Mouse (Mus musculus) embryonic fibroblast, embryonic 13.5 days (primary cell): ENCODE results near the gene Napa. TPM values are rescaled to one million over a fixed set of nuclear protein-coding genes. Genes with fewer than 3 reads are reported as not detected.

ENCODE experiments used
- H3K27ac ChIP-seq: 2 replicates; pipeline ENCODE4 v1.5.1; 2012; ENCODE audit warnings: low read length, control low read depth, inconsistent platforms; ENCODE audit not compliant: insufficient read depth
- H3K4me1 ChIP-seq: 2 replicates; pipeline ENCODE4 v1.6.1; 2011; ENCODE audit warnings: low read length; ENCODE audit not compliant: control insufficient read depth, insufficient read depth
- H3K4me3 ChIP-seq: 2 replicates; pipeline ENCODE4 v1.5.1; 2011; ENCODE audit warnings: mild to moderate bottlenecking, control low read depth, low read length; ENCODE audit not compliant: insufficient read depth
- CTCF ChIP-seq: IDR thresholded peaks from 2 replicates; pipeline ENCODE4 v1.5.1; 2011; ENCODE audit warnings: mild to moderate bottlenecking, control low read depth, low read length, moderate library complexity, borderline replicate concordance; ENCODE audit not compliant: insufficient read depth
- POLR2A ChIP-seq: IDR thresholded peaks from 2 replicates; pipeline ENCODE4 v1.6.1; 2011; ENCODE audit warnings: low read depth, mild to moderate bottlenecking, control low read depth, low read length, moderate library complexity
- polyA plus RNA-seq: library from polyadenylated mRNA; stranded (reverse); fragments of >200 nt; gene quantifications from 2 replicates; pipeline ENCODE4 v1.2.4, GENCODE M21; 2011; ENCODE audit warnings: low read depth; ENCODE audit not compliant: missing spikeins, insufficient read length

The Napa gene
- polyA plus RNA-seq, result 150 and 185 TPM in 2 replicates

DNA sequence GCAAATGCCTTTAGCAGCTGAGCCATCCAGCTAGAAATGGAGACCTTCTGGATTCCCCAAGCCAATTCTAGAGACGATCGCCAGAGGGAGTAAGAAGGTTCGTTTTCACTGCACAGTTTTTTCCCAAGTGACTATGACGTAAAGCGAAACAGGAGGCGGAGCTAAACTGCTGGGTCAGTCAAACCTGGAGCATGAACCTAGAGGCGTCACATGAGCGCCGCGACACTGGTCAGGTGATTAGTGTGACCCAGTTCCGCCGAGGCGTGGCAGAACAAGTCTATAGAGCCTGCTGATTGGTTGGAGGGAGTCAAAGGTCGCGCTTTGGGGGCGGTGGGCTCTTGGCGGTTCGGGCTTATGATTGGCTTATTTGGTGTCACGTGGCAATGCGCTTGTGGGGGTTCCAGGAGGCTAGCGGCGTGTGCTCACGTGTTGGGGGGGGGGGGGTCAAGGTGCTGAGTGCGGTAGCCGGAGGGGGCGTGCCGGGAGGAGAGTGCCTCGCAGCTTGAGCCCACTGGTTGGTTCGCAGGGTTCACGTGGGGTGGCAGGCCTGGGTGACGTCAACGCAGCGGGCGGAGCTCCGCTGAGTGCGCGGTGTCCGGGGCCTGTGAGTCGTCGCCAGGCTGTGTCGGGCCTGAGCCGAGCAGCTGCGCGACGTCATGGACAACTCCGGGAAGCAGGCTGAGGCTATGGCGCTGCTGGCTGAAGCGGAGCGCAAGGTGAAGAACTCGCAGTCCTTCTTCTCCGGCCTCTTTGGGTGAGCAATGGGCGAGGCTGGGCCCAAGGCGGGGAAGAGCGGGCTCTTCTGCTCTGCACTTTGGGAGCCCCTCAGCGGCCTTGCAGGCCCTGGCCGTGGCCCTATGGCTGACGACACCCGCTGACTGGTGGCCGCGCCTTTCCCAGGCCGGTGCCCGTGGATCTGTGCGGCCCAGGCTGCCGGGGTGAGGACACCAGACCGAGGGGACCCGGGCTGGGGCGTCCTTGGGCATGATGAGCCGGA, at the start of gene Napa:
Gene Napa, plus strand, starts transcription at position 438 of the 997 bp plus-strand sequence.
- Histone ChIP-seq H3K4me1 (peaks cover 6% of the 10 kb centered on the region), H3K4me3 (peak within 1 kb of the TSS; percentile 97), H3K27ac (peak within 1 kb of the TSS; percentile 45)
- TF ChIP-seq CTCF (no peak), POLR2A (peak; percentile 100)

DNA sequence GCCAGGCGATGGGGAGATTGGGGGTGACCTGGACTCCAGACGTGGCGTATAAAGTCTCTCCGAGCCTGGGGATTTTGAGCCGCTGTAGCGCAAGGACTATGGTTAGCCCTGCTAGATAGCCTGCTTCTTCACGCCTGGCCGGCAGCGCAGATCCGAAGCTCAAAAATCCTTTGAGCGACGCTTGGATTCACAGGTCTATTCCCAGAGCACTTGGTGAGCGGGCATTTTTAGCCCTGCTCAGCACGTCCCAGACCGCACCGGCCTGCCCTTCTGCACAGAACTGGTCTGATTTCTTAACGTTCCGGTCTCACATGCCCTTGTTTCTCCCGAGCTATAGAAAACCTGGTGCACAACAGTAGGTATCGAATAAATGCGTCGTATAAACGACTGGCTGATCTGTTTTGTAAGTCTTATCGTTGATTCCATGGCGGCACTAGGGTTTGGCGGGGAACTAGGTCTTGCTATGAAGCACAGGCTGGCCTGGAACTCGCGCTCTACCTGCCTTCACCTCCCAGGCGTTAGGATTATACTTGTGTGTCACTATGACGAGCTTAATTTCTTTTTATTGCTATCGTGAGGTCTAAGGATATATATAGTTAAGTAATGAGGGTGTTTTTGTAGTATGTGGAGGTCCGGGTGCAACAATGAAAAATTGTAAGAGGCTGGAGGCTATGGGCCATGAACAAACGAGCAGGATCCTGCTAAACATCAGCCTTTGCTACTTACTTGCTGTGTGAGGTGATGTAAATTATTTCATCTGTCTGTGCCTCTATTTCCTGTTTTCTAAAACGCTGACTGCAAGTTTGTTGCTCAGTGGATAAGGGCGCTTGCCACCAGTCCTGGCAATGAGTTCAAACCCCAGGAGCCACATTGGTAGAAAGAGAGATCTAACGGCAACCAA, 49.3 kb upstream of the Napa start:
- Histone ChIP-seq H3K4me3 (peak overlapping the region; percentile 76), H3K4me1 (peaks cover 12% of the 10 kb centered on the region), H3K27ac (peak overlapping the region; percentile 48)
- TF ChIP-seq POLR2A, result no peak
- no peak for TF ChIP-seq CTCF

DNA sequence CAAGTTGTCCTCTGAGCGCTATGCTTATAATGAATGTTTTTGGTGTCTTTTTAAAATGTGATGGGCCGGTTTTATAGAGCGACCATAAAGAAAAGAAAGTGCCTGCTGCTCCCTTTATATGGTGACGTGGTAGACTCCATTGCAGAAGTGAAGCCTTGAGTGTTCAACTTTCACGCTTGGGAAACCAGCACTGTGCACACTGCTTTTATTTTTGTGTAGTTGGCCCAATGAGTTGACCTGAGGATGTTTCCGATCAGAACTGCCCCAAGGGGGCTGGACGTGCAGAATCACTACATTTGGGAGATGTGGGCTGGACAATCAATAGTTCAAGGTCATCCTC, 48.7 kb upstream of the Napa start:
- Histone ChIP-seq H3K4me3 (peak overlapping the region; percentile 76), H3K27ac (no peak overlapping the region), H3K4me1 (peaks cover 12% of the 10 kb centered on the region)
- TF ChIP-seq POLR2A (no peak), CTCF (no peak)

DNA sequence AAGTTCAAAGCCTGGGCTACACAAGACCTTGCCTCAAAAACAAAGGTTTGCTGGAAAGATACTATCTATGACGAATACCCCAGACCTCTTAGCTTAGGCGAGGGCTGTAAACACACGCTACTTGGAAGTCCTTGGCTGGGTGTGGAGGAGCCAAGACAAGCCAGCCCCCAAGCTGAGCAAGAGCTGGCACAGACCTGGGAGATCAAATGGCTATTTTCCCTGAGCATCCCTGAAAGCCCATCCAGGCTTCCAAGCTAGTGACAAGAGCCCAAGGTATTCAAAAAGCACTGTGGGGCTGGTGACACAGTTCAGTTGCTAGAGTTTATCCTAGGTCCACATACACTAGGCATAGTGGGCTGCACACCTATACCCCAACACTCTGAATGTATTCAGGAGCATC, 47.7 kb upstream of the Napa start:
- TF ChIP-seq POLR2A, result no peak
- no peak for TF ChIP-seq CTCF
- no peak overlapping the region for H3K27ac ChIP-seq
- H3K4me1 ChIP-seq, result peaks cover 3% of the 10 kb centered on the region
- H3K4me3 ChIP-seq, result no peak overlapping the region

DNA sequence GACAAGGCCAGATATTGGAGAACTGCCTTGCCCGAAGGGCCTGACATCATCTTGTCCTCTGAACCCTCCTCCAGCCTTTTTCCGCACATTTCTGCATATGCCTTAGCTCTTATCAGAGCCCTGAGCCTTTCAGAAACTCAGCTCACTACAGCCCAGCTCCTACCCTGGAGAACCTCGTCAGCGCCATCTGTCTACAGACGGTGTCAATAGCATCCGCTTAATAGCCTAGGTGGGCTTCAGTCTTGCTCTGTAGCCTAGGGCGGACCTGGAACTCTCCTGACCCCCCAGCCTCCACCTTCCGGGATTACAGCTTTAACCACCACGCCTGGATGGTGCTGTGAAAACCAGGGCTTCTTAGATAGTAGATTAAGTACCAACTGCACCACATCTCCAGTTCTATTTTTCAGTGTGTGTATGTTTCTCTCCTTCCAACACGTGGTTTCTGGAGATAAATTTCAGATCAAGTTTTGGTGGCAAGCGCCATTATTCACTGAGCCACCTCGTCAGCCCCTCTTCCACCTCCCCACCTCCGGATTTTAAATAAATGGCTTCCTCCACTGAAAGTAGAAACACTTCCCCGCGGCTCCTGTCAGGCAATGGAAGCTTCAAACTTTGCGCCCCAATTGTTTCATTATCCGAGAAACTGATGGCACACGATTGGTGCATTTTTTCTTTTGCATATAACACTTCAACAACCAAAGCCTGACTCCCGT, 46.2 kb upstream of the Napa start:
- Histone ChIP-seq H3K4me1 (no peaks in the 10 kb centered on the region; the same call in 1 of the 2 replicates), H3K4me3 (peak overlapping the region; percentile 56), H3K27ac (peak overlapping the region; percentile 58)
- TF ChIP-seq CTCF (peak; percentile 62; the same call in 1 of the 2 replicates), POLR2A (no peak)

DNA sequence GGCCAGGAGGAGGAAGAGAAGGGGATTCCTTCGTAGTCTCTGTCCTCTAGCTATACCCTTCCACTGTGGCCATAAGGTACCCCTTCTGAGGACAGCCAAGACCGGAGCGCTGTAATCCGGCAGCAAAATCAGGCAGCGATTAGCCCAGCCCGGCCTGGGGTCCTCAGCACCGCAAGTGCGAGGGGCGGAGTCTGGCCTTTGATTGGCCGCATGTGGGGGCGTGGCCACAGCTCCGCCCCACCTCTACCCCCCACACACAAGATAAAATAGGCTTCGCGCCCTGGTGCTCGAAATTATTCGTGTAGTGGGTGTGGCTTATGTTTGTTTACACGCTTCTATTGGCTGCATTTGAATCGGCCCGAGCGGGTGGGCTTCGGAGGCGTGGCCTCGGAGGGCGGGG, 45.6 kb upstream of the Napa start:
- TF ChIP-seq POLR2A (peak; percentile 80), CTCF (no peak)
- Histone ChIP-seq H3K27ac (peak overlapping the region; percentile 58), H3K4me3 (peak overlapping the region; percentile 56), H3K4me1 (no peaks in the 10 kb centered on the region; the same call in 1 of the 2 replicates)

DNA sequence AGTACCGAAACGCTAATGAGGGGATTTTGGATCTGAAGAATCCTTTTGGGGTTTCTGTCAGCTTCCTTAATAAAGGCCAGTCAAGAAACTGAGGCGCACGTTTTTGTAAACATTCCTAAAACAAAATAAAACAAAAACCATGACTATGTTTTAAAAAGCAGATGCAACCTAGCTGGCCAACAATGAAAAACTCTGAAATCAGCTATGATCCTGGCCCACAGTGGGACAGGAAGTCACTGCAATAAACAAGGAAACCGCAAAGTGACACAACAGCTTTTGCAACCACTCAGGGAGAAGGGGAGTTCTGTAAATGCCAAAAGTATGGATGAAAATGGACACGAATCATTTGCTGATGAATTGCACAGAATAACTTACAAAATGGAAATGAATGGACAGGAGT, 45.2 kb upstream of the Napa start:
- Histone ChIP-seq H3K27ac (peak overlapping the region; percentile 41; the same call in 1 of the 2 replicates), H3K4me1 (no peaks in the 10 kb centered on the region; the same call in 1 of the 2 replicates), H3K4me3 (peak overlapping the region; percentile 16; the same call in 1 of the 2 replicates)
- TF ChIP-seq CTCF (no peak), POLR2A (no peak)

DNA sequence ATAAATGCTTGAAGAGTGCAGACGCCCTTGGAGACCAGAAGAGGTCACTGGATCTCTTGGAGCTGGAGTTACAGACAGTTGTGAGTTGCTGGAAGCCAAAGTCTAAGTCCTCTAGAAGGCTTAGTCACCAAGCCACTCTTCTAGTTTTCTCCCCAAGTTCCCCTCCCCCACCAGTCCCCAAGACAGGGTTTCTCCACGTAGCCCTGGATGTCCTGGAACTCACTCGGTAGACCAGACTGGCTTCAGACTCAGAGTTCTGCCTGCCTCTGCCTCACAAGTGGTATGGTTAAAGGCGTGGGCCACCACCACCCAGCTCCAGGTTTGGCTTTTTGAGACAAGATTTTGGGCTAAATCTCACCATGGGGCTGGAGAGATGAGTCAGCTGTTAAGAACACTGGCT, 43.3 kb upstream of the Napa start:
- Histone ChIP-seq H3K4me3 (no peak overlapping the region), H3K27ac (no peak overlapping the region), H3K4me1 (no peaks in the 10 kb centered on the region; the same call in 1 of the 2 replicates)
- no peak for TF ChIP-seq CTCF
- TF ChIP-seq POLR2A, result no peak

DNA sequence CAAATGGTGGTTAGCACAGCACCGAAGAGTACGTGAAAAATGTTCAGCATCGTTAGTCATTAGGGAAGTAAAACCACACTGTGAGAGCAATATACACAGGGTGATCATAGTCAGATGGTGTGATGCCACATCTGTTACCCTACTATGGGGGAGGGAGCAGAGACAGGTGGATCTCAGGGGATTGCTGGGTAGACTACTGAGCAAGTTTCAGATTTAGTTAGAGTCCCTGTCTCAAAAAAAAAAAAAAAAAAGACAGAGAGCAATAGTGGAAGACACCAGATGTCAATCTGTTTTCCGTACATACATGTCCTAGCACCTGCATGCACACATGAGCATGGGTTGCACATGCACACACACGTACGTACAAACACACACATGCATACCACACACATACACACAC, 42.6 kb upstream of the Napa start:
- H3K27ac ChIP-seq, result no peak overlapping the region
- TF ChIP-seq POLR2A (no peak), CTCF (no peak)
- no peak overlapping the region for H3K4me3 ChIP-seq
- H3K4me1 ChIP-seq, result no peaks in the 10 kb centered on the region; the same call in 1 of the 2 replicates
